Mouse (Mus musculus): ENCODE data around the gene Ms4a12.
"Not testable (repeated sequence)": the region's sequence is repeated elsewhere in the genome, so short reads cannot be mapped to it uniquely, and the experiment has no call there.

The Ms4a12 gene

GRCm38 (mm10) chr19:11232348-11232747 lies at the start of gene Ms4a12:
TSS of gene Ms4a12 (minus strand) at chr19:11232448.
- no peak for DNase-seq (ENCODE audit: low spot score in 2 of 2)

- no peak for DNase-seq (ENCODE audit: low spot score in 2 of 2)
These were observed 48.0 kb upstream of the Ms4a12 start for GRCm38 (mm10) chr19:11280223-11280622.

GRCm38 (mm10) chr19:11276431-11276830 lies 44.2 kb upstream of the Ms4a12 start:
- no peak for DNase-seq (ENCODE audit: low spot score in 2 of 2)

- DNase-seq (ENCODE audit: low spot score in 2 of 2), result no peak
These were observed 34.7 kb upstream of the Ms4a12 start for GRCm38 (mm10) chr19:11266956-11267355.

GRCm38 (mm10) chr19:11266052-11266845 lies 34.0 kb upstream of the Ms4a12 start, which contains the start of gene Ms4a1:
TSS of gene Ms4a1 (minus strand) at chr19:11266241.
- DNase-seq (ENCODE audit: low spot score in 2 of 2), result no peak

- no peak for DNase-seq (ENCODE audit: low spot score in 2 of 2)
These were observed 32.4 kb upstream of the Ms4a12 start for GRCm38 (mm10) chr19:11264602-11265185.

- no peak for DNase-seq (ENCODE audit: low spot score in 2 of 2)
These were observed 31.3 kb upstream of the Ms4a12 start for GRCm38 (mm10) chr19:11263549-11263948.

GRCm38 (mm10) chr19:11262932-11263331 lies 30.7 kb upstream of the Ms4a12 start:
- not testable (repeated sequence) for DNase-seq (ENCODE audit: low spot score in 2 of 2)

GRCm38 (mm10) chr19:11261522-11261921 lies 29.3 kb upstream of the Ms4a12 start:
- DNase-seq (ENCODE audit: low spot score in 2 of 2), result no peak

GRCm38 (mm10) chr19:11244230-11244629 lies 12.0 kb upstream of the Ms4a12 start:
- DNase-seq (ENCODE audit: low spot score in 2 of 2), result no peak

- no peak for DNase-seq (ENCODE audit: low spot score in 2 of 2)
These were observed 10.3 kb upstream of the Ms4a12 start for GRCm38 (mm10) chr19:11242560-11242959.

GRCm38 (mm10) chr19:11235820-11236219 lies 3.6 kb upstream of the Ms4a12 start:
- DNase-seq (ENCODE audit: low spot score in 2 of 2), result no peak

- DNase-seq (ENCODE audit: low spot score in 2 of 2), result no peak
These were observed 2.9 kb upstream of the Ms4a12 start for GRCm38 (mm10) chr19:11234921-11235735.

GRCm38 (mm10) chr19:11234244-11234643 lies 2.0 kb upstream of the Ms4a12 start:
- no peak for DNase-seq (ENCODE audit: low spot score in 2 of 2)

GRCm38 (mm10) chr19:11196546-11196945 lies 35.7 kb downstream of the Ms4a12 start, which contains the start of gene Ms4a13:
TSS of gene Ms4a13 (minus strand) at chr19:11196737.
- DNase-seq (ENCODE audit: low spot score in 2 of 2), result no peak

- no peak for DNase-seq (ENCODE audit: low spot score in 2 of 2)
These were observed 39.7 kb downstream of the Ms4a12 start for GRCm38 (mm10) chr19:11192552-11192951.

GRCm38 (mm10) chr19:11184121-11184520 lies 48.1 kb downstream of the Ms4a12 start:
- DNase-seq (ENCODE audit: low spot score in 2 of 2), result no peak

- no peak for DNase-seq (ENCODE audit: low spot score in 2 of 2)
These were observed 54.8 kb downstream of the Ms4a12 start for GRCm38 (mm10) chr19:11177464-11177863.

GRCm38 (mm10) chr19:11165172-11165571 lies 67.1 kb downstream of the Ms4a12 start, which contains the start of gene 1700025F22Rik:
TSS of gene 1700025F22Rik (minus strand) at chr19:11165320.
- no peak for DNase-seq (ENCODE audit: low spot score in 2 of 2)

Measured in right cerebral cortex, postnatal 36 days (tissue).